Mouse (Mus musculus): Measurements from ENCODE around the gene Mogs.

Mogs gene

GRCm38 (mm10) chr6:83095968-83096367, 19.3 kb upstream of the Mogs start:
- no peak for DNase-seq (ENCODE audit: low spot score in 2 of 2)

GRCm38 (mm10) chr6:83098411-83098810, 16.9 kb upstream of the Mogs start:
- DNase-seq (ENCODE audit: low spot score in 2 of 2): no peak

GRCm38 (mm10) chr6:83101316-83101687, 14.0 kb upstream of the Mogs start, which contains the start of the genes Ccdc142 and Gm42688:
TSS of gene Ccdc142 (plus strand) at chr6:83101601.
TSS of gene Gm42688 (plus strand) at chr6:83101617.
- peak; percentile 92 to 93 for DNase-seq (ENCODE audit: low spot score in 2 of 2)

GRCm38 (mm10) chr6:83101688-83102556, 13.4 kb upstream of the Mogs start:
- peak in 1 of 2 experiments; percentile 46 for DNase-seq (ENCODE audit: low spot score in 2 of 2)

- no peak for DNase-seq (ENCODE audit: low spot score in 2 of 2)
These were observed 12.1 kb upstream of the Mogs start for GRCm38 (mm10) chr6:83103130-83103650.

GRCm38 (mm10) chr6:83104158-83104557, 11.1 kb upstream of the Mogs start:
- DNase-seq (ENCODE audit: low spot score in 2 of 2): no peak

GRCm38 (mm10) chr6:83107566-83108400, 7.5 kb upstream of the Mogs start:
- peak in 1 of 2 experiments; percentile 52 for DNase-seq (ENCODE audit: low spot score in 2 of 2)

GRCm38 (mm10) chr6:83108762-83109668, 6.3 kb upstream of the Mogs start, which contains the start of gene Mrpl53:
TSS of gene Mrpl53 (plus strand) at chr6:83109040.
- DNase-seq (ENCODE audit: low spot score in 2 of 2): peak; percentile 79 to 84

GRCm38 (mm10) chr6:83111510-83112136, 3.7 kb upstream of the Mogs start:
- DNase-seq (ENCODE audit: low spot score in 2 of 2): no peak

- no peak for DNase-seq (ENCODE audit: low spot score in 2 of 2)
These were observed 531 bp downstream of the Mogs start for GRCm38 (mm10) chr6:83115682-83116372.

- no peak for DNase-seq (ENCODE audit: low spot score in 2 of 2)
These were observed 1.3 kb downstream of the Mogs start for GRCm38 (mm10) chr6:83116373-83117164.

- peak in 1 of 2 experiments; percentile 0 for DNase-seq (ENCODE audit: low spot score in 2 of 2)
These were observed 1.8 kb downstream of the Mogs start for GRCm38 (mm10) chr6:83117165-83117438.

- peak in 1 of 2 experiments; percentile 1 for DNase-seq (ENCODE audit: low spot score in 2 of 2)
These were observed 2.3 kb downstream of the Mogs start for GRCm38 (mm10) chr6:83117616-83118015.

- no peak for DNase-seq (ENCODE audit: low spot score in 2 of 2)
These were observed 3.1 kb downstream of the Mogs start for GRCm38 (mm10) chr6:83118369-83118768.

- DNase-seq (ENCODE audit: low spot score in 2 of 2): no peak
These were observed 3.8 kb downstream of the Mogs start for GRCm38 (mm10) chr6:83118825-83119733.

- DNase-seq (ENCODE audit: low spot score in 2 of 2): no peak
These were observed 4.4 kb downstream of the Mogs start for GRCm38 (mm10) chr6:83119734-83120051.

GRCm38 (mm10) chr6:83120930-83121862, 5.9 kb downstream of the Mogs start, which contains the start of gene Wbp1:
TSS of gene Wbp1 (minus strand) at chr6:83121559.
- DNase-seq (ENCODE audit: low spot score in 2 of 2): peak; percentile 99 to 100
